Mouse (Mus musculus) NIH3T3 (cell line): ENCODE measurements at regions not wholly inside any gene's neighbourhood (a gene's known extent, or its start where the extent isn't known, plus 50 kb on each side); places are given as distances from the start of the nearest gene placed in this dataset.
A peak's percentile ranks its signal among the peaks of the same experiment; 100 is the strongest.

Experiments used
- DNase-seq: peaks from one replicate; pipeline ENCODE4 v3.0.0-alpha.2; 2012; ENCODE audit warnings: low read depth

DNA sequence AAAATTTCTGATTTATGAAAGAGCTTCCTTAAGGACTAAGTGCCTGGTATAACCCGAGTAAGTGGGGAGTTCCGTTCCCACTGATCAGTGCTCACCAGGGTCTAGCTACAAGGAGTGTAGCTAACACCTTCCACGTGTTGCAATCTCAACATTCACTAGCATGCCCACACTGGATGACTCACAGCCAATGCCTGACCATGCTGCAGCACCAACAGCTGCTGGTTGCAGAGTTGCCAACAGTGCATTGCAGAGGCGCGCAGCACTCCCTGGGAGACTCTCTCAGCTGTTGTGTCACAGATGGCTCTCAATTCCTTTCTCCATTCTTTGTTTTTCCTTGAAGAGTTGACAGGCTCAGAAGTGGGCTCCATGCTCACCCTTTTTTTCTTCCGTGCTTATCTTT lies 787.5 kb upstream of the Tenm3 start:
- no peak for DNase-seq

DNA sequence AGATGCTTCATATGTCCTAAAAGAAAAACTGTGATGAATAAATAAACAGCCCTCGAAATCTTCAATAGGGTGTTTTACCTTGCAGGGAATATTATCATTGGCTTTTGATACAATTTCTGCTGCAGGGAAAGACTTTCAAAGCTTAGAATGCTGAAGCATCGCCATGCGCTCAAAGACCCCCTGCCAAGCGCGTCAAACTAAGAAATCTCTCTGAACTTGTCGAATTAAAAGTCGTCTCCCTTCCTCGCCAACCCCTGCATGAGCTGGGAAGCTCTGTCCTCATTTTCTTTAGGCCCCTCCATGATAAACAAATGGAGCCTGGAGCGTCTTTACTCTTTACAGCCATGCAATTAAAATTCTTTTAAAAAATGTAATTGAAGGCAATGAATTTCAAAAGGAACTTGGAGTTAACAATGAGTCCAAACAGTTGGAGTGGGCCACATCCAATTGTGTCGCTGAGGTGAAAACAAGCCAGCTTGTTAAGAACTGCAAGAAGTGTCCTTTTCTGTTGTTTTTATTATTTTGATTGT lies 784.3 kb upstream of the Tenm3 start:
- DNase-seq, result no peak

DNA sequence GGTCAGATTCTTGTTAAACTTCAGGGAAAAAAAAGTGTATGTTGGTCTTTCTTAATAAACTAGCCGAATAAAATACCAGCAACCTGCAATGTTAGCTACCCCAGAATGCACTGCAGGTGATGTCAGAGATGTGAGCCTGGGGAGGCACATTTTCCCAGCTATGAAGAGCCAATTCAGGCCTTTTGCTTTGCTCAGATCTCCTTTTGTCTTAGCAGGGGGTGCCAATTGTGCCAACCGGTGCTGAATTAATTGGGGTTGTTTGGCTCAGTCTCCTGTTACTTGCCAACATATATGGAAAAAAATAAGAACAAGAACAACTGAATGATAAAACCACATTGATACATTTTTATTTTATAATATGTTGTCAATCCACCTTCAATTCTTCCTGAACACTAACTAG lies 751.8 kb upstream of the Tenm3 start:
- no peak for DNase-seq

DNA sequence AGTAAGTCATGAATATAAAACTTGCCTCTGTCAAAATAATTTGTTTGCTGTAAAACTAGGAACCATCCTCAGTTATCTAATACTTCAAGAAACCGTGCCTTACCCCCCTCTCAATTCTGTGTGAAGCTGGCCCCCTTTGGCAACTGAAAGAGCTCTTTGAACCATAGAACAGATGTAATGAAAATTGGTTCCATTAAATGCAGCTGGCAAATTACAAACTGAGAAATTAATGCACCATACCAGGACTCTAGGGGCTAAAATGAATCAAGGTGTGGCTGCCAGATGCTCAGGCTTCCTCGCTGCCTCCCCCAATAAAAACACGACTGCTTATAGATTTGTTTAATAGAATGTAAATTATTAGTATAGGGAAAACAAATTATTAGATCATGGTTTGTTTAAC lies 723.7 kb upstream of the Tenm3 start:
- DNase-seq, result no peak

DNA sequence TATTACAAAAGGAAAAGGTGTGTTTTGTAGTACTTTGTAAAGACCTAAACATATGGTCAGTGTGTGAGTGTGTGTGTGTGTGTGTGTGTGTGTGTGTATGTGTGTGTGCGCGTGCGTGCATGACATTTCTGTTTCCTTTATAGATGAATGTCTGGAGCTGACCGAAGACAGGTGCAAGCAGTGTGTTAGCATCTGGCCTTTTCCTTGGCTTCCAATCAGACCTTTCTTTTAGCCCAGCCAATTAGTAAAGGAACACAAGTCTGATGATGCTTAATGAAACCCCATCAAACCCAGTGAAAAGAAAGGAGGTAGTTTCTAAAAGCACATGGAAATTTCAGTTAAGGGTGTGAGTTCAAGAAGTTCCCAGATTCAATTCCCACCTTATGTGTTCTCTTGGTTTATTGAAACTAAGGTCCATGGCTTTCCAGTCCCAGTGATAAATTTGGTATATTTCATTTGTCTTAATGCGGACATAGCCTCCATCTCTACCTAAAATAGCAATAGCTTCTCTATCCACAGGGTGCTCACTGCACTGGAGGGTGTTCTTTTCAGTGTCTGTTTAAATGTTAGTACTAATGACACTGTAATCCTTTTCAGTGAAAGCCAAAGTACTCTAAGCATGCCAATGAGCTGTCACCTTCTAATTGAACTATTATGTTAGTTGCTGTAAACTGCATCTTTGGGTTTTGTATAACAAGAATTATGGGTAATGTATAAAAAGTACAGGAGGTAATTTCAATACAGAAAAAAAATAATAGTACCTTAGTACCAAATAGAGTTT lies 719.9 kb upstream of the Tenm3 start:
- no peak for DNase-seq

DNA sequence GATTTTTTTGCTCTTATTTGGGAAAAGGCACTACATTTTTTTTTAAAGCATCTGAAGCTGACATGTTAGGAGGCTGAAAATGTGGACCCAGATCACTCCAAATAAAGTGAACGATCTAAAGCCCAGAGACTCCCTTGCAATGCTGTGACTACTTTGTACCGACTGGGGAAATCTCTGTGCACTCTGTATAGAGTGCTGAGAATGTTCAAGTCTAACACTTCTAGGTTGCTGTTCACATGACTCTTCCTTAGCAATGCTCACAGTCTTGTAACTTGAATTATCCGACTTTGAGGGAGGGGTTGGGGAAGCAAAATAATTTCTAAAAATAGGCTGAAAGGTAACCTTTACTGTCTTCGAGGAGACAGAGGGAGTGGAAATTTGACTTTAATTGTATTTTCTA lies 719.2 kb upstream of the Tenm3 start:
- no peak for DNase-seq

DNA sequence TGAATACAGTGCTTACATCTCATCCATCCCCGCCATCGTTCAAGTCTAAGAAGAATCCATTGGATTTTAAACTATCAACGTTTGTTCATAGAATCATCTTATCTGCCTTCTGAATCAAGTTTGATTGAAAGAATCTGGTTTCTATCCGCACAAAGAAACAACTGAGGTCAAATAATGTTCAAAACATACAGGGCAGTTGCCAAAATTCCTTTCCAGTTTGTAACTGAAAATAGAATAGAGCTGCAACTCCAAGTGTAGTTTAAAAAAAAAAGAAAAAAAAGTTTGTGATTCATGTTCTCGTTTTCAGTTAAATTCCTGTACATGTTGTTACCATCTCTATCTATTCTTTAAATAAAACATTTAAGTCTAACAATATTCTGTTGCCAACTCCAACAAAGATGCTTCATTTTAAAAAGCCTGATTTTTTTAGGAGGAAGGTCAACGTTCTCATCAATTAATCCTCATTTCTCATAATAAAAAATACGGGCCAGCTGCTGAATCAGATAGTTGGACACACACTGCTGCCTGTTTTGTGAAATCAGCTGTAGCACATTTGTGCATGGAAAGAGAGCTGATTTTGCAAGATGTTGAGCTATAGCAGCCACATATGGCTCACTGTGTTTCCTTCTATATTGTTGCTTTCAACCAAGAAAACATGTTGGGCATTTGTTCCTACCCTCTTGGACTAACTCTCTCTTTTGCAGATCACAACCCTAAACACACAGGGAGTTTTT lies 712.1 kb upstream of the Tenm3 start:
- peak; percentile 32 for DNase-seq

DNA sequence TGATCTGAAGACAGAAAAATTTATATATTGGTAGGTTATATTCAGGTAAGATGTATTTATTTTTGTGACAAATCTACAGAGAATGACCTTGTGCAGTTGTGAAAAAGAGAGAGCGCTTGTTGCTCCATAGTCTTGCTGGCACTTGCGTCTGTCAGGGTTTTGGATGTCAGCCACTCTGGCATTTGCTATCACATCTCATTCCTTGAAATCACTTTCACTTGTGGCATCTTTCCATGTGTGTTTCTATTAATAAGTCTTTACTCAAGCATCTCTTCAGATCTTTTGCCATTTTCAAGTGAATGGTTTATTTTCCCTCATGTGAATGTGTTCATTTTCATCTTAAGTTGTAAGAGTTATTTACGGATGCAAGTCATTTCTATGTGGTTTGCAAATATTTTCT lies 709.4 kb upstream of the Tenm3 start:
- DNase-seq, result no peak

DNA sequence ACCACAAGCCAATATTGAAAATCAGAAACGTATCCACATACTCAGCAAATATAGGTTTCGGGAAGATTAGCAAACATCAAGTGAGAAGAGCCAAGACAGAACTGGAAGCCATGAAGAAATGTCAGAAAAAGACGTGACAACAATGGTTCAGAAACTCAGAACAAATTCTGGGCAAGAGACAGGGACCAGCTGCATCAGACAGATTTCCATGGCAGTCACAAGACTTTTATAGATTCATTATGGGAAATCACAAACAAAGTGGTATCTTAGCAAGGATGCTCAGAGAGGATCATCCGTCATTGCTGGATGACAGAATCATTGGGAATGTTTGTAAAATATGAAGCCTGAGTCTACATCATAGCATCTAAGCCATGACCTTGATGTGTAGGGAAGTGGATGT lies 699.6 kb upstream of the Tenm3 start:
- DNase-seq, result no peak

DNA sequence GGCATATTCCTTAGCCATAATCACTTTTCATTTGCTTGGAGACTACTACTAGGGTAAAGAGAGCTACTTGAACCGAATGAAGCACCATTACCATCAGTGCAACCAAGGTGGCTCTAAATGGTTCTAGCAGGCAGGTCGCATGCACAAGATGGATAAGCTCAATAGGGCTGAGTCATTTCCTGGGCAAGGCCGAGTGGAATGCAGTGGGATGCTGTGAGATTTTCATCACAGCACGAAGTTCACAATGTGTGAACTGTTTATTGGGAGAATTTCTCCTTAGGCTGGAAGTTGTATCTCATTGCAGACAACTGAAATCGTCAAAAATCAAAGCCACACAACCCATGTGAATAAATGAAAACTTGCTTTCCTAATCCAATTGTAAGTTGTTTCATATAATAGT lies 697.6 kb upstream of the Tenm3 start:
- DNase-seq, result no peak

DNA sequence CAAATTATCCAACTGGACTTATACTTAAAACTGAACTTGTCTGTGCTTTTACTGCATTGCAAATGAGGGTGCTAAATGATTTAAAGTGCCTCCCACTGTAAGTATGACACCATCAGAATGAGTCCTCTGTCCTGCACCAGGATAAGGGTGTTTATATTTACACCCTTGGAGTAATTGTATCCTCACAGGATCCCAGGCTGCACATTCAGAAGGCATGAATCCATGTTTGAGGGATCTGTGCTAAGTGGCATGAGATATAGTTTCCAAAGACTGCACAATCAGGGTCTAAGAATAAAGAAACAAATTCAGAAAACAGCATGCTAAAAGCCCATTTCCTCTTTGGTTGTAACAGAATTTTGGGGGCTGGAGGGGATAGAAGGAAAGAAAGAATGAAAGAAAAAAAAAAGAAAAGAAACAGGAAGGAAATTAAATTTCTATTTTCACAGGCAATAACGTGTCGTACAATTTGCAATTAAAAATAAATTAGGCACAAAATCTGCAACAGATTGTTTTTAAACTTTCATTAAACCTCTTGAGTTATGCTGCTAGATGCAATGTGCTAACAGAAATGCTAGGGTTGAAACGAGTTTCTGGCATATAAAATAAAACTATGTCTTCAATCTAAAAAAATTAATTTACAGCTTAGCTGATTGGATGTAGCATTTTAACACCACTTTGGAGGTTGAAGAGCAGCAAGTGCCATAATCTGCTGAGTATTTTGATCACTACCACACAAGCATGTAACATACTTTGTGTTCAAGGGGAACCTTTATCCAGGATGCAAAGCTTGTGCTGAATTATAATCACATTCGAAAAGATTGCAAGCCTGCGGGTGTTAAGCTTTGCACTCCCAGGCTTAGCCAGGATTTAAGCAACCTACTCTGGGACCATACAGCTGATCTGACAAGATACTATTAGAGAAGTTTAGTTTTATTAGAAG lies 689.9 kb upstream of the Tenm3 start:
- no peak for DNase-seq

DNA sequence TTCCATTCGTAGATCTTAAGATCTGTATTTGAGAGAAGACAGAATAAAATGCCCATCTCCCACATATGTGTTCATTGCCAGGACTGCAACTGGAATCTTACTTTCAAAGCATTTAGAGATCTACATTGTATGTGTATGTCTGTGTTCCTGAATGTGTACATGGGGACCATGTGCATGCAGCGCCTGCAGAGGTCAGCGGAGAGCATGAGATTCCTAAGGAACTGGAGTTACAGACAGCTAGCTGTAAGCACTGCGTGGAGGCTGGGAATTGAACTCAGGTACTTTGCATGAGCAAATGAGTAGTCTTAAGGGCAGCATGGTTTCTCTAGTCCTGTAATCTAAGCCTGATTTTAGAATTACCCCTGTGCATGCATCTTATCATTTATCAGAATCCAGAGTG lies 685.5 kb upstream of the Tenm3 start:
- peak; percentile 5 for DNase-seq

DNA sequence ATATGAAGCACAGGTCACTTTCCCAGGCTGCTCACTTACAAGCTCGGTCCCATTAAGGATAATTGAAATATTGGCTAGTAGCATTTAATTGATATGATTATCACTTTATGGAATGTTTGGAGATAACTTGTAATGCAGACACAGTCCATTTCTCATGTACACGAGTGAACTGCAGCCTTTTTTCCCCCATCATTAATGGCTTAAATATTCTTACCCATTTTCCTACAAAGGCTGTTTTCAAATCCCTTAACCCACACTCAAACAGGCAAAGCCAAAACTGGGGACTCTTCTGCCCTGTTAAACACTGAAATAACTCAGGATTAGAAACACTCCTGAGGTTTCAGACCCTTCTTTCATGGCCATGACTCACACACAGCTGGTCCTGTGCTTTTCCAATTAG lies 649.2 kb upstream of the Tenm3 start:
- no peak for DNase-seq

DNA sequence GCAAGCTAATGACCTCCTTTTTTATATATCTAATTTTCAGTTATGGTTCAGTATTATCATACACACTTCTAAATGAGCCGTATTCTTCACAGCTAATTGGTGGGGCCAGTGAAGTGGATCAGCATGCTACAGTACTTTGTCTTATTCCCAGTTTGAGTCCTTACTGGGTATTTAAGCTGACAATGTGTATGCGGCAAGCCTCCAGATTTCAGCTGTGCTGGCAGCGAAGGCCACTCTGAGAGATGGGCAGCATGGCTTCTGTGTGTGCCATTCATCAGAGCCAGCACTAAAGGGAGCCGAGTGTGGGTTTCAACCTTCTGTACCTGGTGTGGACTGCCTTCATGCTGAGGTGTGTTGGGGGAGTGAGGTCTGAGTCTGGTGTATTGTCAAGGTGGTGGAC lies 641.5 kb upstream of the Tenm3 start:
- no peak for DNase-seq

DNA sequence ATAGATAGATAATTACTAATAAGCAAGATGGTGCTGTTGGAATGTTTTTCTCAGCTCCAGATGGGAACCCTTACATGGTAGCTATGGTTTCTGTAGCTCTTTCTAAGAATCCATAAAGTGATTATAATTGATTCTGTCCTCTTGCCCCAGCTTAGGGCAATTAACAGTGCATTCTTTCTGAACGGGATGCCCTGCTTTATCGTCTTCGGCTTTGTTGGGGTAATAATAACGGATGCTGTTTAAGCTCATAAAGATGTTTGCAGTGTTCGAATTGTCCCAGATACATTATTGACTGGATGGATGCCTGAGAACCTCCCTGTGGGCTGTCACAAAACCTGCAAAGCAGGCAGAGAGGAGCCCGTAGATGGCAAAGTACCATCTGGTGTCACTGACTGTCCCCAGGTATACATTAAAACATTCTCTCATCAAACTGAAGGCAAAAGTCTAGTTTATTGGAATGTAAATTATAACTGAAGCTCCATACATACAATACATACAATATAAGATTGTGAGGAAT lies 637.8 kb upstream of the Tenm3 start:
- no peak for DNase-seq

DNA sequence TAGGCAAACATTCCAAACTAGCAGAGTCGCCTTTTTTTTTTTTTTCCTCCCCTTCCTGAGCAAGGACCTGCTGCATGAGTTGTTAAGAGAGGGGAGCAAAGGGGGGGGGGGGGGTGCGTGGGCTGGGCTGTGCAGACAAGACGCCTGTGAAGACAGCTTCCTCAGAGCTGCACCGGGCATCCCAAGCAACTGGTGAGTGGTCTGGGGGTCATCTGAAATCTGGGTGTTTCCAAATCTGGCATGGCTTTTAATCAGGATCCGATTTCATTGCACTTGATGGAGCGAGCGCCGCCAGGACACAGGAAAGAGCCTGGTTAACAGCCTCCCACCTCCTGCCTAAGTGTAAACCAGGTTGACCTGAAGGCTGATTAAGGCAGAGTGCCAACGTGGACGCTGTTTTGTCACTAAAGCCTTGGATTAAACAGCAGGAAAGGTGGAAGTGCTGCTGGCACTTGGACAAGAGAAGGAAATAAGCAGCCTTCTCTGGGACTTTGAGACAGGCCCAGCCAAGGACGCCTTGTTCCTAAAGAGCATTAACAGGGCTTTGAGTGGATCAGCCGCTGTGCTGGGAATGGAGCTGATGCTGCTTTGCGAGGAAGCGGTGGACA lies 622.3 kb upstream of the Tenm3 start:
- no peak for DNase-seq

DNA sequence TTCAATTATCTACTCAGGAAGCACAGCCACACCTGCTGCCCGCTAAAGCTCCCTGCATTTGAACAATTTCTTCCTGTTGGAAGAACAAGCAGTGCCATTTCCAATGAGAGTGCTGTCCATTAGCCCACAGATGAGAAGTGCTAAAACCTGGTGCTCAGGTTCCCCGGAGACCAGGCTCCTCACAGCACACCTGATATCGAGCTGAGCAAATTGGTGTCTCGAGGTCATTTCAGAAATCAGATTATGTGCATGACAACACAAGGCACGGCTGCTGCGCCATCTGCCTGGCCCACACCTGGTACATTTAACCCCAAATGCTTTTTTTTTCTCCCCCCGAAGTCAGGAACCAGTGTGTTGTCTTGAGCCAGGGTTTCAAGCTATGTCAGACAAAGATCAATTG lies 621.3 kb upstream of the Tenm3 start:
- DNase-seq, result no peak

DNA sequence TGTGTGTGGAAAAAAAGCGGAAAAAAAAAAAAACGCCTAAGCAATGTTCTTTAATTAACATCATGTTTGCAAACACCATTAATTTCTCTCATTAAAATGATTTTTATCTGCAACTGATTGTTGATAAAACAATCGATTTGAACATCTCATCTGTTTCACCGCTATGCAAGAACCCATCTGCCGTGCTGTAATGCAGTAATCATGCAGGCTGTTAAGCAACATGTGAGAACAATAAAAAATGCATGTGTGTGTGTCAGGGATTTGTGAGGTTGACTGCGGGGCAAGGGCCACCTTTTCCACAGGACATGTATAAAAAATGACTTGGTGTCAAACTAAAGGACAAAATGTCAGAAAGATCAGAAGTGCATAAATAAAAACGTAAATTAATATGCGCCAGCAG lies 618.9 kb upstream of the Tenm3 start:
- no peak for DNase-seq

DNA sequence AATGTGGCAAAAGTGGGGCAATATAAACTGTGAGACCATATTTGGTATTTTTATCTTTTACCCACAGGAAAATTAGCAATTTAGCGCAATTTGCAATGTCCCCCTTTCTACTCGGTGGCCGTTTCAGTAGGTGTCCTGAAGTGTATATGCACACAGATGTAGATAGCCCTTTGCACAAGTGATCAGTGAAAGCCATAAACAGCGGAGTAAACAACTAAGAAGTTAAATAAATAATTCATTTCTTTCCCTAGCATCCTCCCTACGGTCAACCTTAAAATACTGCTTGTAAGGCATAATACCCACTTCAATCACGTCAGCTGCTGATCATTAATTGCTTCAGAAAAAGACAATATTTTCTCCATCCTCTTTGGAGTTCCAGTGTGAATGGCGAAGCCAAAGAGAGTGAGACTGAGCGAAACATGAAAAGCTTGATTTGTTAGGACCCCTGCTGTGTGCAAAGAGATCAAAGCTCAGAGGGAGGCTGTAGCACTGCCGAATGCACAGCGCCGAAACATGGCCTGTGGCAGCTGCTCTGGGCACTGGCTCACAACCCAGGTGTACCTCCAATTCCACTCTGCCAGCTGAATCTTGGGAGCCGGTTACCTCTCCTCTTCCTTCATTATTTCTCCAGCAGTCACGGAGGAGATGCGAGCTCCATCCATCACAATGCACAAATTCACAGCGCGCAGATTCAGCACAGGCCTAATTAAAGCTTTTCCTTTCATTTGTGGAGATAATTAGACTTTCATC lies 618.1 kb upstream of the Tenm3 start:
- DNase-seq, result no peak

DNA sequence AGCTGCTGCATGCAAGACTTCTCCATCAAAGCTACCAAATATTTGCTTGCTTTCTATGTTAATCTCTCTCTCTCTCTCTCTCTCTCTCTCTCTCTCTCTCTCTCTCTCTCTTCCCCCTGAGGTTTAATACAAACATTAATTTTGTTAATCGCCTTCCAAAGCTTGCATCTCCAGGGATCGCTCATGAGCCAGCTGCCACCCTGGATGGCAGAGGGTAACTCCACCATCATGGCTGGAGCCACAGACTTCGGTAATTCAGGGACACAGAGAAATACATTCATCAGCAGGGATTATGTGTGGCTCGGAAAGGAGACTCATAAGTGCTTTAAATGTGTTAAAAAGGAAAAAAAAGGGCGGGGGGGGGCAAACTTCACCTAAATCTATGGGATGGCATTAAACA lies 601.7 kb upstream of the Tenm3 start:
- DNase-seq, result no peak

DNA sequence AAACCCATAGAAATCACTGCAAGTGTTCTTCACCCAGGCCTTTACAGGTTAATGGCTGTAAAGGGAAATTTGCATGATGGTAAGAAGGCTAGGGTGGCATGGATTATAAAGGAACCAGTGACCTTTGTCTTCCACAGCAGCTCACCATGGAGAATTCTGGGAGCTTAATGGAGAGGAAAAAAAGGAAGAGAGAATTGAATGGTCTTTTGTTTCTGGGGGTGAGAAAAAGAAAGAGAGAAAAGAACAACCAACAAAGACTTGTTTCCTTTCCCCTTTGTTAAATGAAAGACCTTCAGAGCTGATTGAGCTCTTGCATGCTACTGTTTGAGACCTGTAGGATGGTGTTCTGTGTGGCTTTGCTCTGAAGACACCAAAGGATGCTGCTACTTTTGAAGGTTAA lies 597.5 kb upstream of the Tenm3 start:
- no peak for DNase-seq
